Mouse (Mus musculus): ENCODE results near the gene Fxyd7. TPM values are rescaled to one million over a fixed set of nuclear protein-coding genes. Genes with fewer than 3 reads are reported as not detected.

Fxyd7 gene
- total RNA-seq, 1 experiment from 2014 or later = 0.55 TPM

DNA sequence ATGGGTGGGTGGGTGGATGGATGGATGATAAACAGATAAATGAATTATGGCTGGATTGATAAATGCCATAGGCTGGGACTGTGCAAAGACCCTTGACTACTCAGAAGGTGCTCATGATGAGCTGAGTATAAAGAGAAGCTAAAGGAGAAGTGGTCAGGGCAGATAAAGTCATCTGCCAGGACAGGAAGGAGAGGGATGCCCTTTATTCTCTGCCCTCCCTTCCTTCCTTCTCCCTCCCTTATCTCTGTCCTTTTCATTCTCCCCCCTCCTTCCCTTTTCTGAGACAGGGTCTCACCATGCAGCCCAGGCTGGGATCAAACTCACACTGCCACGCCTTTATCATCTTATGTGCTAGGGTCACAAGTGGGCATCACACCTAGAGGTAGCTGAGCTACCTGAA lies 43.5 kb downstream of the Fxyd7 start:
- no peak for DNase-seq

DNA sequence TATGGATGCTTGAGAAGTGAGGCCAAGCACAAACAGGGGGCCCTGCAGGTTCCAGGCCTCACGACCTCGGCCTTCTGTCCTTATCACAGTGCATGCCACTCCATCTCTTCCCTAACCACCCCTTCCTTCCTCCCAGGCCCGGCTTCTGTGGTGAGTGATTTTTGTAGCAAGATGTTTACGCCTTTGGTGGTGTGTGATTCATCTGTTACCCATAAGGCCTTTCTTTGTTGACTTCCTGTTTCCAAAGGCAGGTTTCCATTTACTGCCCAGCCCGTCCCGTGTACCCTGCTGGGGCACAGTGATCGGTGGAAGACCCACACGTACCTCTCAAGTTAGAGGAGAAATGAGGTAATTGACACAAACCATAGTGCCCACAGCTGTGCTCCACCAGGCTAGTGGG lies 48.6 kb downstream of the Fxyd7 start:
- DNase-seq = no peak

DNA sequence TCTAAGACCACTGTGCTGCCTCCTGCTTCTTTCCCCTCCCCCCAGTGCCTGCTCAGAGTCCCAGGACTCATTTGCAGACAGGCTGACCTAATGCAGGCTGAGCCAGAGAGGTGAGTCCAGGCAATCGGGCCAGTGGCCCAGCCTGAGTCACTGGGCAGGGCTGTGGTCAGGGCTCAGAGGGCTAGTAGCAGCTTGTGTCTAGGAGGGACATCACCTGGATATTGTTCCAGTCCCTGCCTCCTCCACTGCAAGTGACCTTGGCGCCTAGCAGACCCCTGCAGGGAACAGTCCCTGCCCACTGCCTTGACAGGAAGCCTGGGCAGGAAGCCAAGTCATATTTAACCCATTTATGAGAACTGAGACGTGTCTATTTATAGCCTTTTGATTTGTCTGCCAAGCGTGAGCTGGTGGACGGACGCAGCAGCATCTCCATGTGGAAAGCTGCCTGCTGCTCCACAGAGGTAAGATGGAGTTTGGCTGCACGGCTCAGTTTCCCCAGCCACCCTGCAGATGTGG lies 50.7 kb downstream of the Fxyd7 start:
- peak; percentile 56 for DNase-seq

DNA sequence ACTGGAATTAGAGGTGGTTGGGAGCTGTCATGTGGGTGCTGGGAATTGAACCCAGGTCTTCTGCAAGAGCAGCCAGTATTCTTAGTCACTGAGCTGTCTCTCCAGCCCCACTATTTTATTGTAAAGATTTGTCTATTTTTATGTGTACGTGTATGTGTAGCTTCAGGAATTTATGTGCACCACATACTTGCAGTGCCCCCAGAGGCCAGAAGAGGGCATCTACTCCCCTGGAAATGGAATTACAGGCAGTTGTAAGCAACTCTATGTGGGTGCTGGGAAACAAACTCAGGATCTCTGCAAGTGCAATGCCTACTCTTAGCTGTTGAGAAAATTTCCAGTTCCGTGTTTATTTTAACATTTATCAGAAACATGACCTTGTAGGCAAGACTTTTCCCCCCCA lies 54.8 kb downstream of the Fxyd7 start:
- no peak for DNase-seq

DNA sequence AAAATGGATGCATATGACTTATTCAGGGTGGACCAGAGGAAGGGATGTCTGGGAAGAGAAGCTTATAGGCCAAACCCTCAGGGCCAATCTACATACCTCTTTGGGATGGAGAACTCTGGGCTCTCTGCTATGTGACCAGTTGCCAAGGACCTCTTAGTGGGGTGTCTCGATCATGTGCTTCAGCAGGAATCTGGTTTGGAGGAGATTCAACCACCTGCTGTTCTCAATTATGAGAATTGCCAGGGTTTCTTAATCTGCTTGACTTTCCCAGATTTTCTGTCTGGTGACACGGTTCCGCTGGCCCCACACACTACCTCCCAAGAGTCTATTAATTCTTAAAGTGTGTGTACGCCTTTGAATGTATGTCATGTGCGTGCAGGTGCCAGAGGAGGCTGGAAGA lies 57.3 kb downstream of the Fxyd7 start:
- no peak for DNase-seq

Small RNA genes lying within 50 kb of the gene (microRNA-seq; reads per million reads assigned to microRNA genes)
- gene Mir7050 = 0 reads per million in 2 experiments

Other genes starting within 250 kb of the Fxyd7 start
- 0.52 TPM in 1 of 2 replicates, not detected in the other for gene Ffar2, start 227.7 kb downstream of the Fxyd7 start, total RNA-seq (2021)
- gene Ffar3, start 195.3 kb downstream of the Fxyd7 start, total RNA-seq (2021) = 0.70 TPM in 1 of 2 replicates, not detected in the other
- not detected in 2 replicates for gene Ffar1, start 189.9 kb downstream of the Fxyd7 start, total RNA-seq (2021)
- gene Cd22, start 171.1 kb downstream of the Fxyd7 start, total RNA-seq (2021) = 0.30 TPM in 1 of 2 replicates, not detected in the other
- 0.21 TPM in 1 of 2 replicates, not detected in the other for gene Mag, start 136.6 kb downstream of the Fxyd7 start, total RNA-seq (2021)
- 2.4 and 9.8 TPM in 2 replicates for gene Hamp2, start 126.8 kb downstream of the Fxyd7 start, total RNA-seq (2021)
- 11.2 and 12.4 TPM in 2 replicates for gene Hamp, start 107.4 kb downstream of the Fxyd7 start, total RNA-seq (2021)
- gene Usf2, start 94.7 kb downstream of the Fxyd7 start, total RNA-seq (2021) = 150 and 153 TPM in 2 replicates
- gene Lsr, start 78.0 kb downstream of the Fxyd7 start, total RNA-seq (2021) = 4.7 and 5.1 TPM in 2 replicates
- gene Fam187b, start 77.7 kb downstream of the Fxyd7 start, total RNA-seq (2021) = 1.00 TPM in 1 of 2 replicates, not detected in the other
- 35.9 and 36.5 TPM in 2 replicates for gene Fxyd5, start 9.0 kb downstream of the Fxyd7 start, total RNA-seq (2021)
- gene Fxyd1, start 5.7 kb upstream of the Fxyd7 start, total RNA-seq (2021) = 151 and 212 TPM in 2 replicates
- 3.7 and 3.8 TPM in 2 replicates for gene Lgi4, start 7.9 kb upstream of the Fxyd7 start, total RNA-seq (2021)
- gene Fxyd3, start 25.2 kb upstream of the Fxyd7 start, total RNA-seq (2021) = 0.73 and 1.9 TPM in 2 replicates
- 1.4 and 4.5 TPM in 2 replicates for gene Hpn, start 63.8 kb upstream of the Fxyd7 start, total RNA-seq (2021)
- 10.1 and 11.3 TPM in 2 replicates for gene Scn1b, start 75.5 kb upstream of the Fxyd7 start, total RNA-seq (2021)
- gene Gramd1a, start 104.4 kb upstream of the Fxyd7 start, total RNA-seq (2021) = 42.9 and 50.5 TPM in 2 replicates
- not detected in 2 replicates for gene Scgb2b2, start 239.0 kb upstream of the Fxyd7 start, total RNA-seq (2021)
- not detected in 2 replicates for gene Scgb1b2, start 240.4 kb upstream of the Fxyd7 start, total RNA-seq (2021)

Data from adrenal gland, postnatal 25 days (tissue).